Mouse (Mus musculus): ENCODE data around the gene Insig1.
A peak's percentile ranks its signal among the peaks of the same experiment; 100 is the strongest.

Gene Insig1

GRCm38 (mm10) chr5:28118531-28118925 lies 47.4 kb downstream of the Insig1 start:
- no peak for DNase-seq (ENCODE audit: low spot score in 2 of 2)

DNA sequence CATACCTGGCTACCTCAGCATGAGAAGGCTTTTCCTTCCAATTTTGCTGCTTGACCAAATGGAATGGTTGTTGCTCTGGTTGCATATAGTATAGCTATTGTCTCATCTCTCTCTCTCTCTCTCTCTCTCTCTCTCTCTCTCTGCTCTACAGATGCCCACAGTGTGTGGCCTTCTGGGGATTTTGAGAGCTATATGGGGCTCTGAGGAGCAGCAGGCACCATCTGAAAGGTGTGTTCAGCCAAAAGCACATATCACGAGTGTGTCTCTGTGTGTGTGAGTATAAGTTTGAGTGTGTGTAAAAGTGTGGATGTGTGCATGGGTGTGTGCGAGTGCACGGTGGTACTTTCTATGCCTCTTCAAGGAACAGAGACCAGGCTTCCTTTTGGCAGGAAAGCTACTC lies 48.4 kb downstream of the Insig1 start:
- no peak for DNase-seq (ENCODE audit: low spot score in 2 of 2)

GRCm38 (mm10) chr5:28122491-28123454 lies 51.6 kb downstream of the Insig1 start:
- peak; percentile 36 to 68 for DNase-seq (ENCODE audit: low spot score in 2 of 2)

- DNase-seq (ENCODE audit: low spot score in 2 of 2): no peak
Measured at GRCm38 (mm10) chr5:28123455-28123825, 52.3 kb downstream of the Insig1 start.

DNA sequence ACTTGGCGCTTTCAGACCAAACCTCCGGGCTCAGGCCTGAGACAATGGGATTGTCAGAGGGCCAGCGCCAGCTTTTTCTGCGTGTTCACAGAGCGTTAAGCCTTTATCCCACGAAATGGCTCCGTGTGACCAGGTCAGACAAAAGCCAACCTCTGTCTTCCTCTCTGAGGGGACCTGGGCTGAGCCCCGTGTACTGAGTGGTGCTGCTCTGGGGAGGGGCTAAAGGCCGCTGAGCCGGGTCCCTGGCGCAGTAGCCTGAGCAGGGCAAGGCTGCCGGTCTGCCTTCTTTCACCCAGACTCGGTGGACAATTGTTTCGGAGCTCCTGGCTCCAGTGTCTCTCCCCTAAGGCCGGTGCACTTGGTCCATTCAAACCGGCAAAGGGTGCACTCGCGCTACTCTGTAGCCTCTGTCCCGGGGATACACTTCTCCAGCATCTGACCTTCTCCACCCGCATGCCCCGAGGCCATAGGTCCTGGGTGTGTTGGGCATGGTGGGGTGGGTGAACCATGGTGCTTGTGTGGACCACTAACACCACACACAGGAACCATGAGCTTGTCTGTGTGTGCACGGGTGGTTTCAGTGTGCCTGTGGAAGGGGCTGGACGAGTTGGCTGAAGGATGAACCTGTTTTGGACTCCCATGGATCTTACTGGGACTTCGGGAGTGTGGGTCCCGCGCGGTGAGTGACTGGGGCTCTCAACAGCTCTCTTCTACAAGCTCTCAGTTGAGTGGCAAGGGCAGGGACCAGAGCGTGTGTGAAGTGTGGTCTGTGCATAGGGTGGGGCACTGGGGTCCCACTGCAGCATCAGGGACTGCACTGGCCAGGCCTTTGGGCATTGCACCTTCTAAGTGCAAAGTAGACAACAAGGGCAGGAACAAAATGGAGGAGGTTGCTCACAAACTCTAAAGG lies 53.4 kb downstream of the Insig1 start:
- DNase-seq (ENCODE audit: low spot score in 2 of 2): no peak
